In the genomic region with DNA sequence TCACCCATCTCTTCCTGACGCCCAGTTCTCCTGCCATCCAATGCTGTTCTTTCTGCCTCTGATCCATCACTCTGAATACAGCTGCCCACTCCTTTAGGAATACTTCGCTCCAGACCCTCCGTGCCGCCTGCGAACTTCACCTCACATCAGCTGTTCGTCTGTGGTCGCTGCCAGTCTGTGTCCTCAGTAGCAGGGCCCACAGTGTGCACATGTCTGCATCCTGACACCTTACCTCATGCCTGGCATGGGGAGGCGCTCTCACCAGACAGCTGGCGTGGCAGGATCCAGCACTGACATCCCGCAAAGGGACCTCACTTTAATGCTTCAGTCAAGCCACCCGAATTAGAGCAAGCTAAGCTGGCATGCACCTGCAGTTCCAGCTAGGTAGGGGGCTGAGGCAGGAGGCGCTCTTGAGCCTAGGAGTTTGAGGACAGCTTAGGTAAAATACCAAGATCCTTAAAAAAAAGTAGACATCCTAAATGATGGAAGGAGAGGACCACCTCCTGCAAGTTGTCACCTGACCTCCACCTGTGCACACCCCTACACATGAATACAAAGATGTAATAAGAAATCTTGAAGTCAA, we compare ENCODE assay signal across 9 mouse cellular contexts. TPM values are rescaled to one million over a fixed set of nuclear protein-coding genes. Genes with fewer than 3 reads are reported as not detected.
DNase-seq lines count a peak whose midpoint lies in the region; ATAC-seq and TF ChIP-seq lines count a peak whose summit lies in the region.
"Had no signal": no experiment of that assay in that cellular context is flagged by ENCODE, and none has a peak within 500 bp of the region (broad histone marks: within the 10 kb centered on the region; RNA-seq: fewer than 3 reads in every experiment).

No protein-coding gene starts in this region.

- H3K36me3 ChIP-seq in liver, embryonic 11.5 days (ENCODE audit: control insufficient read depth, insufficient read depth, low read length): no peaks in the 10 kb centered on the region
- no peaks in the 10 kb centered on the region for H3K36me3 ChIP-seq in MEL (ENCODE audit: control insufficient read depth in 1 of 2, insufficient read depth in 2 of 2, low read length in 2 of 2)
- no peaks in the 10 kb centered on the region for H3K36me3 ChIP-seq in splenic B cell, adult 2 months (ENCODE audit: control insufficient read depth, insufficient read depth, low read length, poor library complexity, severe bottlenecking)
- no peaks in the 10 kb centered on the region for H3K36me3 ChIP-seq in heart, embryonic 11.5 days (ENCODE audit: control insufficient read depth, insufficient read depth, low read length)
- H3K36me3 ChIP-seq in forebrain, embryonic 12.5 days (replicated peaks): no peaks in the 10 kb centered on the region

- peak; percentile 18 to 50 (median 49); a peak in 5 of 6 replicates for TF ChIP-seq CTCF in MEL (IDR thresholded peaks at IDR 0.05 in 2 of 3, conservative IDR thresholded peaks at IDR 0.05 in 1 of 3; ENCODE audit: control insufficient read depth in 1 of 3, insufficient read depth in 1 of 3, low read depth in 2 of 3, low read length in 3 of 3, poor library complexity in 1 of 3, severe bottlenecking in 1 of 3)

- DNase-seq in liver: peak; percentile 14
- no peak for DNase-seq in liver, embryonic 11.5 days (ENCODE audit: low spot score)
- DNase-seq in MEL (ENCODE audit: low read depth, low spot score): peak; percentile 44
- peak; percentile 69 for DNase-seq in splenic B cell, adult 2 months (ENCODE audit: low read depth, low spot score)

- H3K79me2 ChIP-seq in MEL (ENCODE audit: control insufficient read depth, insufficient read depth, low read length, poor library complexity): no peaks in the 10 kb centered on the region

- WGBS in liver, embryonic 11.5 days: 65% methylated on average over 12 of the region's 12 CpGs
- 59% methylated on average over 12 of the region's 12 CpGs for WGBS in heart, embryonic 11.5 days (ENCODE audit: insufficient replicate concordance)
- WGBS in forebrain, embryonic 12.5 days: 66% methylated on average over 12 of the region's 12 CpGs

- no peaks in the 10 kb centered on the region for H3K27me3 ChIP-seq in liver, embryonic 11.5 days (replicated peaks; ENCODE audit: control insufficient read depth, insufficient read depth, low read length)
- H3K27me3 ChIP-seq in MEL (ENCODE audit: control insufficient read depth in 1 of 2, insufficient read depth in 2 of 2, low read length in 2 of 2): no peaks in the 10 kb centered on the region
- no peaks in the 10 kb centered on the region; the same call in 1 of the 2 replicates for H3K27me3 ChIP-seq in splenic B cell, adult 2 months (ENCODE audit: control insufficient read depth, insufficient read depth, low read length, poor library complexity, severe bottlenecking)
- peaks cover 7% of the 10 kb centered on the region for H3K27me3 ChIP-seq in heart, embryonic 11.5 days (ENCODE audit: control insufficient read depth, insufficient read depth, low read length)
- H3K27me3 ChIP-seq in forebrain, embryonic 12.5 days: 0 out of 2 replicates have a peak, but pooled peaks cover 21% of the 10 kb centered on the region

- H3K9me3 ChIP-seq in liver, embryonic 11.5 days (ENCODE audit: control insufficient read depth, low read length): no peaks in the 10 kb centered on the region
- no peaks in the 10 kb centered on the region for H3K9me3 ChIP-seq in MEL (replicated peaks; ENCODE audit: insufficient read depth, low read length)
- no peaks in the 10 kb centered on the region for H3K9me3 ChIP-seq in heart, embryonic 11.5 days (replicated peaks; ENCODE audit: control insufficient read depth, low read length)
- no peaks in the 10 kb centered on the region for H3K9me3 ChIP-seq in forebrain, embryonic 12.5 days

- TF ChIP-seq POLR2A in MEL (IDR thresholded peaks at IDR 0.05; ENCODE audit: control insufficient read depth in 1 of 2, insufficient read depth in 1 of 2, low read depth in 1 of 2, low read length in 2 of 2, poor library complexity in 1 of 2): no peak

- no peak overlapping the region for H3K4me3 ChIP-seq in liver, embryonic 11.5 days (ENCODE audit: low read depth, low read length)
- H3K4me3 ChIP-seq in MEL (ENCODE audit: control insufficient read depth in 1 of 2, insufficient read depth in 1 of 2, low read depth in 2 of 2, low read length in 2 of 2): no peak overlapping the region
- H3K4me3 ChIP-seq in heart, embryonic 11.5 days (ENCODE audit: low read depth, low read length): no peak overlapping the region
- no peak overlapping the region for H3K4me3 ChIP-seq in forebrain, embryonic 12.5 days (replicated peaks)

- no peak for TF ChIP-seq EP300 in MEL (IDR thresholded peaks at IDR 0.05; ENCODE audit: low read depth in 1 of 2, low read length in 2 of 2)

- no peak for ATAC-seq in liver, embryonic 11.5 days (replicated peaks; ENCODE audit: low FRiP score)
- 0 out of 2 replicates have a peak, but pooled peaks have one; percentile 21 for ATAC-seq in erythroid progenitor cell, adult 5-6 weeks (replicated peaks; ENCODE audit: low FRiP score, poor library complexity, severe bottlenecking)
- no peak for ATAC-seq in heart, embryonic 11.5 days (replicated peaks; ENCODE audit: insufficient number of reproducible peaks, low FRiP score, low TSS enrichment)
- no peak for ATAC-seq in forebrain, embryonic 12.5 days (ENCODE audit: low FRiP score)
- ATAC-seq: forebrain, embryonic 14.5 days had no signal

- H3K4me1 ChIP-seq in liver, embryonic 11.5 days (replicated peaks; ENCODE audit: control insufficient read depth, insufficient read depth, low read length): no peaks in the 10 kb centered on the region
- H3K4me1 ChIP-seq in MEL (ENCODE audit: control insufficient read depth in 1 of 2, insufficient read depth in 2 of 2, low read length in 2 of 2): no peaks in the 10 kb centered on the region
- 0 out of 2 replicates have a peak, but pooled peaks cover 7% of the 10 kb centered on the region for H3K4me1 ChIP-seq in heart, embryonic 11.5 days (ENCODE audit: control insufficient read depth, insufficient read depth, low read length)
- H3K4me1 ChIP-seq in forebrain, embryonic 12.5 days: peaks cover 22% of the 10 kb centered on the region

- H3K9ac ChIP-seq in liver, embryonic 11.5 days (ENCODE audit: low read depth, low read length): no peak overlapping the region
- H3K9ac ChIP-seq in MEL (ENCODE audit: control insufficient read depth, low read depth, low read length, poor library complexity, severe bottlenecking): no peak overlapping the region
- H3K9ac ChIP-seq in heart, embryonic 11.5 days (ENCODE audit: low read depth, low read length): no peak overlapping the region
- no peak overlapping the region for H3K9ac ChIP-seq in forebrain, embryonic 12.5 days
- H3K9ac ChIP-seq: hindbrain, embryonic 14.5 days had no signal

- H3K4me2 ChIP-seq in liver, embryonic 11.5 days: no peak overlapping the region
- H3K4me2 ChIP-seq in heart, embryonic 11.5 days: no peak overlapping the region
- H3K4me2 ChIP-seq in forebrain, embryonic 12.5 days: no peak overlapping the region
- H3K4me2 ChIP-seq: hindbrain, embryonic 14.5 days had no signal

- H3K27ac ChIP-seq in liver, embryonic 11.5 days (ENCODE audit: low read depth, low read length): no peak overlapping the region
- no peak overlapping the region for H3K27ac ChIP-seq in MEL (ENCODE audit: control insufficient read depth, low read depth, low read length)
- H3K27ac ChIP-seq in heart, embryonic 11.5 days (ENCODE audit: low read depth, low read length): no peak overlapping the region
- no peak overlapping the region for H3K27ac ChIP-seq in forebrain, embryonic 12.5 days
- H3K27ac ChIP-seq: hindbrain, embryonic 14.5 days had no signal

- peak; percentile 5 for TF ChIP-seq RAD21 in MEL (IDR thresholded peaks at IDR 0.05; ENCODE audit: low read depth, low read length)

TF ChIP-seq in MEL, 35 proteins besides CTCF, POLR2A, EP300 and RAD21:
- TF ChIP-seq SMC3 (IDR thresholded peaks at IDR 0.05; ENCODE audit: low read depth, low read length): peak; percentile 23; the same call in 1 of the 2 replicates
- no peak for TF ChIP-seq JUND (IDR thresholded peaks at IDR 0.05; ENCODE audit: low read depth, low read length)
- TF ChIP-seq USF1 (IDR thresholded peaks at IDR 0.05; ENCODE audit: low read depth, low read length): no peak
- no peak for TF ChIP-seq TCF12 (IDR thresholded peaks at IDR 0.05; ENCODE audit: low read depth, low read length)

RNA-seq across cellular contexts. Expression of a gene that starts 44.4 kb away (rescaled TPM):
- polyA plus RNA-seq in liver, embryonic 11.5 days (2014; fragmentation: Nextera tagmentation; extraction: Ambion mirVana): 0.12 and 0.40 TPM in 2 replicates
- 0.82 and 1.4 TPM in 2 replicates for total RNA-seq in MEL (2012; rRNA removed)
- 1 to 10 TPM in 1 of 2 experiments, not detected in 1; 3.6 TPM for polyA plus RNA-seq in MEL (2012; ENCODE audit: insufficient read depth in 1 of 2, insufficient read length in 2 of 2, low read depth in 1 of 2, low replicate concordance in 2 of 2, missing spikeins in 1 of 2)
- 0.36 and 1.7 TPM in 2 replicates for total RNA-seq in erythroid progenitor cell, adult 5-6 weeks (2015; ENCODE audit: low replicate concordance)
- 0.51 TPM in 1 of 2 replicates, not detected in the other for total RNA-seq in erythroid progenitor cell, adult 5-6 weeks (2017; ENCODE audit: low replicate concordance)
- 0.32 and 0.64 TPM in 2 replicates for polyA plus RNA-seq in heart, embryonic 11.5 days (2014; fragmentation: Nextera tagmentation; extraction: Ambion mirVana)
- polyA plus RNA-seq in forebrain, embryonic 12.5 days (2016; fragmentation: Nextera tagmentation; extraction: Ambion mirVana): 1.3 and 2.3 TPM in 2 replicates

RNA-seq across cellular contexts. Expression of a gene that starts 47.3 kb away (rescaled TPM):
- polyA plus RNA-seq in liver, embryonic 11.5 days (2014; fragmentation: Nextera tagmentation; extraction: Ambion mirVana): 18.2 and 21.1 TPM in 2 replicates
- 3.1 and 3.5 TPM in 2 replicates for total RNA-seq in MEL (2012; rRNA removed)
- polyA plus RNA-seq in MEL (2012; ENCODE audit: insufficient read depth in 1 of 2, insufficient read length in 2 of 2, low read depth in 1 of 2, low replicate concordance in 2 of 2, missing spikeins in 1 of 2): 10 to 100 TPM in 1 of 2 experiments, not detected in 1; 11.0 TPM
- 15.1 and 18.0 TPM in 2 replicates for total RNA-seq in erythroid progenitor cell, adult 5-6 weeks (2015; ENCODE audit: low replicate concordance)
- total RNA-seq in erythroid progenitor cell, adult 5-6 weeks (2017; ENCODE audit: low replicate concordance): 8.7 and 11.3 TPM in 2 replicates
- polyA plus RNA-seq in heart, embryonic 11.5 days (2014; fragmentation: Nextera tagmentation; extraction: Ambion mirVana): 15.2 and 16.2 TPM in 2 replicates
- 64.4 and 66.5 TPM in 2 replicates for polyA plus RNA-seq in forebrain, embryonic 12.5 days (2016; fragmentation: Nextera tagmentation; extraction: Ambion mirVana)
